Mouse (Mus musculus) ES-E14 (cell line): Measurements from ENCODE around the gene Prkch.

ENCODE experiments used
- CHD2 ChIP-seq: IDR thresholded peaks from 2 replicates; pipeline ENCODE4 v1.6.1; 2014; ENCODE audit warnings: mild to moderate bottlenecking, low read depth, low read length, inconsistent platforms
- ZNF384 ChIP-seq: IDR thresholded peaks from 2 replicates; pipeline ENCODE4 v1.6.1; 2012; ENCODE audit warnings: low read depth, low read length, inconsistent platforms

GRCm38 (mm10) chr12:73774793-73775385 is 190.3 kb downstream of the Prkch start:
- TF ChIP-seq ZNF384 (no peak), CHD2 (no peak)
